Mouse (Mus musculus) kidney, postnatal 0 days (tissue): ENCODE results near the gene Cbx5. TPM values are rescaled to one million over a fixed set of nuclear protein-coding genes. Genes with fewer than 3 reads are reported as not detected.
A peak's percentile ranks its signal among the peaks of the same experiment; 100 is the strongest.

Source experiments
- ATAC-seq: fragments of 200-750 bp; cut with Nextera tagmentation; replicated peaks from 2 replicates; pipeline ENCODE4 v1.8.0; 2017; ENCODE audit warnings: low read depth, moderate number of reproducible peaks, moderate TSS enrichment, moderate library complexity; ENCODE audit not compliant: low FRiP score
- DNase-seq: peaks from one replicate; pipeline ENCODE4 v3.0.0-alpha.2; 2016; ENCODE audit warnings: low spot score
- H3K27ac ChIP-seq: fragments of 300-500 bp; sonication (generic); 2 replicates; pipeline ENCODE4 v1.5.1; 2014; ENCODE audit warnings: mild to moderate bottlenecking
- H3K27me3 ChIP-seq: fragments of 300-500 bp; sonication (generic); 2 replicates; pipeline ENCODE4 v1.6.1; 2014; ENCODE audit warnings: low read length, mixed read lengths; ENCODE audit not compliant: insufficient read depth
- H3K36me3 ChIP-seq: fragments of 300-500 bp; sonication (generic); 2 replicates; pipeline ENCODE4 v1.6.1; 2014; ENCODE audit warnings: low read length, mixed read lengths; ENCODE audit not compliant: insufficient read depth
- H3K4me1 ChIP-seq: fragments of 300-500 bp; sonication (generic); replicated peaks from 2 replicates; pipeline ENCODE4 v1.6.1; 2014; ENCODE audit warnings: antibody characterized with exemption, low read length, mixed read lengths; ENCODE audit not compliant: insufficient read depth
- H3K4me2 ChIP-seq: fragments of 300-500 bp; sonication (generic); 2 replicates; pipeline ENCODE4 v1.6.1; 2014; ENCODE audit warnings: mild to moderate bottlenecking, low read length, moderate library complexity, mixed read lengths
- H3K4me3 ChIP-seq: fragments of 300-500 bp; sonication (generic); replicated peaks from 2 replicates; pipeline ENCODE4 v1.5.1; 2014; ENCODE audit warnings: low read depth, low read length
- H3K9ac ChIP-seq: fragments of 300-500 bp; sonication (generic); 2 replicates; pipeline ENCODE4 v1.6.1; 2014; ENCODE audit warnings: low read depth, low read length
- H3K9me3 ChIP-seq: fragments of 300-500 bp; sonication (generic); replicated peaks from 2 replicates; pipeline ENCODE4 v1.6.1; 2016; ENCODE audit warnings: low read length, inconsistent platforms, mixed read lengths
- CTCF ChIP-seq: IDR thresholded peaks from 2 replicates; pipeline ENCODE4 v1.5.1; 2016; ENCODE audit warnings: antibody characterized with exemption, low read depth, mild to moderate bottlenecking, moderate library complexity
- WGBS: fragments of 180-500 bp; shearing (Covaris S2); extraction: QIAGEN DNeasy Blood & Tissue Kit; methylation state at CpG from one replicate; pipeline ENCODE4 v1.1.7; 2014; 5-methylcytosine and 5-hydroxymethylcytosine counted together
- polyA plus RNA-seq: library from polyadenylated mRNA; unstranded; fragments of >200 nt; fragmentation: Nextera tagmentation; extraction: Ambion mirVana; gene quantifications from 2 replicates; pipeline ENCODE4 v1.2.1, GENCODE M21; 2015

The Cbx5 gene
- polyA plus RNA-seq = 62.0 and 68.2 TPM in 2 replicates

DNA sequence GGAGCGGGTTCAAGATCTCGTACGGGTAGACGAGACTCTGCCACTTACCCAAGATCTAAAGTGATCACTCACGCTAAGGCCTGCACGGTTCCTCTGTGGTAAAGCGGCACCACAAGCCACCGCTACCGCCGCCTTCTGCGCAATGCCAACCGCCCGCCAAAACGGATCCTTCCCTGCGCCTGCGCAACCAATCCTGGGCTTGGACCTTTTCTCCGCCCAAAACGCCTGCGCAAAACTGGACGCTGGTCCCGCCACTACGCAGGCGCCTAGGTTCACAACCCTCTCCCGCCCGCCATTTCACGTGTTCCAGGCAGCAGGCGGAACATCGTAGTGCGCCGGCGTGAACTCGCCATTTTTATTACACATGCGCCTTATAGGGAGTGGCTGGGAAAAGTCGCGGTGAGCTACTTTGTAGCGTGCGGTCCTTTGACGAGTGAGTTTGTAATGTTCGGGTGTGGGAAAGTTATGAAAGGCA lies at the start of gene Cbx5:
Cbx5 (minus strand) TSS at position 132 of the 475 bp plus-strand sequence.
- under 1% methylated on average over 39 of the region's 39 CpGs for WGBS
- ATAC-seq = peak; percentile 92
- Histone ChIP-seq H3K4me3 (peak within 1 kb of the TSS; percentile 67), H3K9ac (peak within 1 kb of the TSS; percentile 80), H3K4me2 (peak within 1 kb of the TSS; percentile 73), H3K27me3 (no peaks in the 10 kb centered on the region), H3K36me3 (peaks cover 17% of the 10 kb centered on the region), H3K9me3 (no peaks in the 10 kb centered on the region), H3K4me1 (peaks cover 12% of the 10 kb centered on the region), H3K27ac (peak within 1 kb of the TSS; percentile 94)
- DNase-seq = peak; percentile 100
- no peak for TF ChIP-seq CTCF

DNA sequence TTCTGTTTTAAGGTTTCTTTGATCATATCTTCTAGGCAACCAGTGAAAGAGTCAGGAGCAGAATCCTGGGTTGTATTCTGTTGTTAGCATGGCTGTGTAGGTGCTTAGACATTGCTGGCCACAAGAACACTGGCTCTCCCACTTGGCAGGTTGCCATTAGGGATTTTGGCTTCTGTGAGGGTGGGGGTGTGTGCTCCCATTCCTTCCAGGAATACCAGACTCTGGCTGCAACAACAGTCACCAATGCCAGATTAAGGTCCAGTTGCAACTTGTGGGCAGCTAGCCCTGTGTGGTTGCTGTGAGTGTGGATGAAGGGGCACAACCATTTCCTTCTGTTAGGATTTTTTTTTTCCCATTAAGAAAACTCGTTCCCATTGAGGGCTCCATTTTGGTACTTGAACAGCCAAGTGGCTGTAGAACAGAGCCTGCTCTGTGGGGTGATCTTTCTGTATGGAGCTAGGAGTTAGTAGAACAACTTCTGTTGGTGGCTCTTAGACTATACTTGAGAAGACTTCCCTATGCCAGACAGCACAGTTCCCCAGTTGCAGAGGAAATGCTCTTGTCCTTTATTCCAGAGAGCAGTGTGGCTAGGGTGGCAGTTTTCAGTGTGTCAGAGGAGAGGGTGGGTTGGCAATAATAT lies 46.3 kb upstream of the Cbx5 start:
- Histone ChIP-seq H3K9ac (no peak overlapping the region), H3K36me3 (no peaks in the 10 kb centered on the region), H3K4me3 (no peak overlapping the region), H3K9me3 (no peaks in the 10 kb centered on the region), H3K27me3 (no peaks in the 10 kb centered on the region), H3K4me1 (peaks cover 8% of the 10 kb centered on the region; the same call in 1 of the 2 replicates), H3K27ac (no peak overlapping the region), H3K4me2 (no peak overlapping the region)
- no peak for TF ChIP-seq CTCF
- ATAC-seq (no peak), DNase-seq (no peak)
- WGBS = 53% methylated on average over 1 of the region's 1 CpGs

DNA sequence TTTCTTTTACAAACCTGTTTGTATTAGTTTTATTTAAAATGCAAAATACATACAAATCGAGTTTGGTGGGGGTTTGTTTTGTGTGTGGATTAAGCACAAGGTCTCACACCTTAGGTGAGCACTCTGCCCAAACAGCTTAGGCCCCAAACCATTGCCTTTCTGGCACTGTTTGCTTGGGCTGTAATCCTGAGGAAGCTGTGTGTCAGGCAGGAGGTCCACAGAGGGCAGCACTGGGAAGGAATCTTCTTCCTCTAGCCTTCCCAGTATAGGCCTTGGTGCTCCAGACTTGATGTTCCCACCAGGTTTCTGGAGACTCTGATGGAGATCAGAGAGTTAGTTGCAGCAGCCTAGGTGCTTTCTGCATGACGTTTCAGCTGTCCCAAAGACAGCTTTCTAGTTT lies 45.0 kb upstream of the Cbx5 start:
- no peak overlapping the region for H3K4me2 ChIP-seq
- 8% methylated on average over 2 of the region's 2 CpGs for WGBS
- no peak overlapping the region for H3K27ac ChIP-seq
- no peak overlapping the region for H3K4me3 ChIP-seq
- 0 out of 2 replicates have a peak, but pooled peaks cover 6% of the 10 kb centered on the region for H3K4me1 ChIP-seq
- peak; percentile 61 for DNase-seq
- H3K36me3 ChIP-seq = no peaks in the 10 kb centered on the region
- H3K27me3 ChIP-seq = no peaks in the 10 kb centered on the region
- no peak overlapping the region for H3K9ac ChIP-seq
- no peaks in the 10 kb centered on the region for H3K9me3 ChIP-seq
- peak; percentile 55; the same call in 1 of the 2 replicates for TF ChIP-seq CTCF
- ATAC-seq = no peak

DNA sequence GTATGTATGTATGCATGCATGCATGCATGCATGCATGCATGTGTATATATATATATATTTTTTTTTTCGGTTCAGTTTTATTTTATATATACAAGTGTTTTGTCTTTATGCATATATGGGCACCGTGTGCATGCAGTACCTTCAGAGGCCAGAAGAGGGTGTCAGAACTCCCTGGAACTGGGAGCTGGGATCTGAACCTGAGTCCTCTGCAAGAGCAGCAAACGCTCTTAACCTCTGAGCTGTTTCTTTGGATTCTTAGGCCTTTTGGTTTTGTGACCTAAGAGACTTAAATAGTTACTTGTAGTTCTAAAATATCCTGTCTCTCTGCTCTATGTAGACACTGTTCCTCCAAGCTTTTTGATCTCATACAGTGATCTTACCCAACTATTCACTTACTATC lies 44.5 kb upstream of the Cbx5 start:
- Histone ChIP-seq H3K9ac (no peak overlapping the region), H3K27me3 (no peaks in the 10 kb centered on the region), H3K4me1 (0 out of 2 replicates have a peak, but pooled peaks cover 3% of the 10 kb centered on the region), H3K9me3 (no peaks in the 10 kb centered on the region), H3K4me3 (no peak overlapping the region), H3K36me3 (no peaks in the 10 kb centered on the region), H3K4me2 (no peak overlapping the region), H3K27ac (no peak overlapping the region)
- ATAC-seq (no peak), DNase-seq (peak; percentile 59)
- peak; percentile 77 for TF ChIP-seq CTCF
- WGBS = 61% methylated on average over 3 of the region's 3 CpGs

DNA sequence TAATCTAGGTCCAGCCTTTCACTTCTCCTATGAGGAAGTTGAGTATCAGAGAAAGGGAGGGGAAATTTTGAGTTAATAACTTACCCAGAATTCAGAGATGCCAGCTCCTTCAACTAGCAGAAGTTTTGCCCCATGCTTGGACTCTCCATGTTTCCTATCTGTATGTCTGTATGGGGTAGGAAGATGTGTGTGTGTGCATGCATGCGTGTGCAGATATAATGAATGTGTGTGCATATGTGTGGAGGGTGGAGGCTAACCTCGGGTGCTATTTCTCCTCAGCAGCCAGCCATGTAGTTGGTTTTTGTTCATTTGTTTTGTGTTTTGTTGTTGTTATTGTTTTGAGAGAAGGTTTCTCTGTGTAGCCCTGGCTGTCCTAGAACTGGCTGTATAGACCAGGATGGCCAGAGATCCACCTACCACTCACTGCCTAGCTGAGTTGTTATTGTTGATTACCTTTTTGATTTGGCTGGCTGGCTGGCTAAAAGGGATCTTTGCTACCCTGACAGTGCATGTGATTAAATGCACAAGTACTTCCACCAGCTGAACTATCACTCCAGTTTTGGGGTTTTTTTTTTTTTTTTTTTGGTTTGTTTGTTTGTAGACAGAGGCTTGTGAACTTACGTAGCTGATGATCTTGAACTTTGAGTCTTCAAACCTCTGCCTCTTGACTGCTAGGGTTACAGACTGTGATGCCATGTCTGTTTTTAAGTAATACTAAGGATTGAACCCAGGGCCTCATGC lies 42.0 kb upstream of the Cbx5 start:
- H3K27me3 ChIP-seq = no peaks in the 10 kb centered on the region
- H3K27ac ChIP-seq = no peak overlapping the region
- no peak for TF ChIP-seq CTCF
- H3K4me1 ChIP-seq = 0 out of 2 replicates have a peak, but pooled peaks cover 7% of the 10 kb centered on the region
- H3K36me3 ChIP-seq = no peaks in the 10 kb centered on the region
- no peak overlapping the region for H3K4me3 ChIP-seq
- WGBS = 90% methylated on average over 3 of the region's 3 CpGs
- ATAC-seq (no peak), DNase-seq (peak; percentile 0)
- H3K4me2 ChIP-seq = no peak overlapping the region
- no peak overlapping the region for H3K9ac ChIP-seq
- H3K9me3 ChIP-seq = no peaks in the 10 kb centered on the region

DNA sequence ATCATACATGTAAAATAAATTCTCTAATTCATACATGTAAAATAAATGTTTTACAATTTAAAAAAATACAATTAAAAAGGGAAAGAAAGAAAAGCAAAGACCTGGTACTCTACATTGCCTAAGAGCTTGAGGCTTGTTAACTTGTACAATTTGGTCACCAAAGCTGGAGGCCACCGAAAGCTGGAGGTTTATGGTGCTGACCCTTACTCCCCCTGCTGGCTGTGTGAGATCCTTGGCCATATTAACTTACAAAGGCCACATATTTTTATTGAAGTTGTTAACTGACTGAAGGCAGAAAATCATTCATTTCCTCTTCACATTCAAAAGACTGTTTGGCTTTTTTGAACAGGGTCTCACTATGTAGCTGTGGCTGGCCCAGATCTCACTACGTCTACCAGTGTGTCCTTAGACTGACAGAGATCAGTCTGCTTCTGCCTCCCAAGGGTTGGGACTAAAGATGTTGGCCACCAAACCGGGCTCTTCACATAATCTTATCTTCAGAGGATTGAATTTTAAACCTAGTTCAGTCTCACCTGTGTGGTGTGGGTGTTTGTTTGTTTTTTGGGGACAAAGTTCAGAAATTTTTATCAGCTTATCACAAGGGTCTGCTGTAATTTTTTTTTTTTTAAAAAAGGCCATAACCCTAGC lies 41.3 kb upstream of the Cbx5 start:
- H3K9ac ChIP-seq = no peak overlapping the region
- ATAC-seq (no peak; the same call in 1 of the 2 replicates), DNase-seq (peak; percentile 89)
- H3K36me3 ChIP-seq = no peaks in the 10 kb centered on the region
- no peak overlapping the region for H3K4me3 ChIP-seq
- H3K27me3 ChIP-seq = no peaks in the 10 kb centered on the region
- peak; percentile 80 for TF ChIP-seq CTCF
- 0 out of 2 replicates have a peak, but pooled peaks cover 7% of the 10 kb centered on the region for H3K4me1 ChIP-seq
- no peak overlapping the region for H3K27ac ChIP-seq
- H3K9me3 ChIP-seq = no peaks in the 10 kb centered on the region
- H3K4me2 ChIP-seq = no peak overlapping the region
- WGBS = 54% methylated on average over 3 of the region's 3 CpGs
